Mouse (Mus musculus): ENCODE measurements at regions not wholly inside any gene's neighbourhood (a gene's known extent, or its start where the extent isn't known, plus 50 kb on each side); places are given as distances from the start of the nearest gene placed in this dataset.

DNA sequence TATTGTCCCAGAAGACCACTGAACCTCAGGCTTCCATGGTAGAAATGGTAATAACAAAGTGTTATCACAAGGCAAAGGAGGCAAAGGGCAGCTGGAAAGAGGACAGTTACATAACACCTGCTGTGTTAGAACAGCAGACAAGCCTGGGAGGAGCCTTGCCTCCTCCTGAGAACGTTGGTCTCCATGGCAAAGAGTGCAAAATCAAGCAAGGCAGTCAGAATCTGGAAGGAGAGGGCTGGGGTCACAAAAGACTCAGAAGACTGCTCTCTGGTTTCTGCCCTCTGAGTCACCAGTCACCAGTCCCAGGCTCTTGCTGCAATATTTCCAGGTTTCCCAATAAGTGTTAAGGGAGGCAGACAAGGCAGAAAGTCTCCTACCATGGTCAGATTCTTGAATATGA is 197.3 kb downstream of the Ibtk start:
- DNase-seq (ENCODE audit: low spot score): no peak
- Histone ChIP-seq H3K4me2 (ENCODE audit: low read depth, severe bottlenecking) (no peak overlapping the region), H3K9ac (ENCODE audit: low read length) (no peak overlapping the region), H3K36me3 (ENCODE audit: control insufficient read depth, insufficient read depth, low read length) (no peaks in the 10 kb centered on the region), H3K27ac (replicated peaks; ENCODE audit: low read depth, low read length) (no peak overlapping the region), H3K4me1 (ENCODE audit: control insufficient read depth, insufficient read depth, low read length) (no peaks in the 10 kb centered on the region), H3K27me3 (ENCODE audit: control insufficient read depth, insufficient read depth, low read length) (no peaks in the 10 kb centered on the region), H3K4me3 (ENCODE audit: low read depth, low read length) (no peak overlapping the region), H3K9me3 (ENCODE audit: control insufficient read depth, low read length) (no peaks in the 10 kb centered on the region; the same call in 1 of the 2 replicates)
- 48% methylated on average over 1 of the region's 1 CpGs for WGBS
- ATAC-seq (ENCODE audit: insufficient number of reproducible peaks, low FRiP score, low TSS enrichment, low read depth): no peak

DNA sequence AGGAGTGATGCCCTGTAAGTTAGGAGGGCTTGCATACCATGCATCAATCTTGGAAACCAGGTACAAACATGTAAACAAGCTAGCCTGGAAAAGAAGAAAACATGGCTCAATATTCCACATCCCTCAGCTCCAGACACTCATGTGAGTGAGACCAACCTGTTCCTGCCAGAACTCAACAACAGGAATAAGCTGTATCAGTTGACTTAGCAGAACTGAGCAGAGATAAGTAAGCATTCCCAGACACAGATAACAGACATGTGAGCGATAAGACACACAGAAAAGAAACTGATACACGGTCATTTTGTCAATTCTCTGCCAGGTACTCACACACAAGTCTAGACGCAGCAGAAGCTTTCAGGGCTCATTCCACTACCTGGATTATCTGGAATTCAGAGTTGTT is 198.7 kb downstream of the Ibtk start:
- 92% methylated on average over 3 of the region's 3 CpGs for WGBS
- no peak for DNase-seq (ENCODE audit: low spot score)
- ATAC-seq (ENCODE audit: insufficient number of reproducible peaks, low FRiP score, low TSS enrichment, low read depth): no peak
- Histone ChIP-seq H3K9ac (ENCODE audit: low read length) (no peak overlapping the region), H3K27me3 (ENCODE audit: control insufficient read depth, insufficient read depth, low read length) (no peaks in the 10 kb centered on the region), H3K9me3 (ENCODE audit: control insufficient read depth, low read length) (no peaks in the 10 kb centered on the region; the same call in 1 of the 2 replicates), H3K4me2 (ENCODE audit: low read depth, severe bottlenecking) (no peak overlapping the region), H3K4me3 (ENCODE audit: low read depth, low read length) (no peak overlapping the region), H3K4me1 (ENCODE audit: control insufficient read depth, insufficient read depth, low read length) (no peaks in the 10 kb centered on the region), H3K36me3 (ENCODE audit: control insufficient read depth, insufficient read depth, low read length) (no peaks in the 10 kb centered on the region), H3K27ac (replicated peaks; ENCODE audit: low read depth, low read length) (no peak overlapping the region)

DNA sequence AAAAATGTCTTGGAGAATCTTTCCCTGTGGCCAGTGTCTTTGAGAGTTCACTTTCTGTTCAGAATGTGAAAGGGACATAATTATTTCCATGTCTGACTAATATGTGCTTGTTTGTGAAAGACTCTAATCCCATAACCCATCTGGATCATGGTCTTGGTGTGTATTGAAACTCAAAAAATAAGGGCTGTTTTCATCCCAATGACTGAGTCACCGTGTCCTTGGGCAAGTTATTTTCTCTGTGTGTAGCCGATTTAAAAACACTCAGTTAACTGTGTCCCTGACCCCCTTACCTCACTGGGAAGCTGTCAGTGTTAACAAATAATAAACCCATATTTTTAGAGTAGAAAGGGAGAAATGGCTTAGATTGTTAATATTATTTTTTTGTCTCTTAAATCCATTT is 202.9 kb downstream of the Ibtk start:
- 90% methylated on average over 2 of the region's 2 CpGs for WGBS
- no peak for ATAC-seq (ENCODE audit: insufficient number of reproducible peaks, low FRiP score, low TSS enrichment, low read depth)
- Histone ChIP-seq H3K27me3 (ENCODE audit: control insufficient read depth, insufficient read depth, low read length) (no peaks in the 10 kb centered on the region), H3K4me2 (ENCODE audit: low read depth, severe bottlenecking) (no peak overlapping the region), H3K36me3 (ENCODE audit: control insufficient read depth, insufficient read depth, low read length) (no peaks in the 10 kb centered on the region), H3K9me3 (ENCODE audit: control insufficient read depth, low read length) (no peaks in the 10 kb centered on the region; the same call in 1 of the 2 replicates), H3K27ac (replicated peaks; ENCODE audit: low read depth, low read length) (no peak overlapping the region), H3K4me1 (ENCODE audit: control insufficient read depth, insufficient read depth, low read length) (no peaks in the 10 kb centered on the region), H3K9ac (ENCODE audit: low read length) (no peak overlapping the region), H3K4me3 (ENCODE audit: low read depth, low read length) (no peak overlapping the region)
- DNase-seq (ENCODE audit: low spot score): no peak

DNA sequence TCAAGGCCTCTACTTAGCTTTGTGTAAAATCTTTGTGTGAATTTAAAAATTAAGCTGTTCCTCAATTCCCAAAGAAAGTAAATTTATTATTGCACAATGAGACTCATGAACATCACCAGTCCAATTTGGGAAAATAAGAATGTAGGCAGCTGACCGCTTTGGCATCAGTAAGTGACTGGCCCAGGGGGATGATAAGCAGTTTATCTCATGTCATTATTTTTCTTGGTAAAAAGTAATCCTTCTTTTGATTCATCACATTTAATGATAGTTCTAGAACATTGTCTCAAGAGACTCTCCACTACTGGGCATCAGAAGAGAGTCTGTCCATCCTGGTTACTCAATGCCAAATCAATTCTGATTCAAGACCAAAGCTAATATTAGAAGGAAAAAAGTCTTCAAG is 203.6 kb downstream of the Ibtk start:
- H3K4me1 ChIP-seq (ENCODE audit: control insufficient read depth, insufficient read depth, low read length): no peaks in the 10 kb centered on the region
- no peak overlapping the region for H3K4me3 ChIP-seq (ENCODE audit: low read depth, low read length)
- no peaks in the 10 kb centered on the region for H3K27me3 ChIP-seq (ENCODE audit: control insufficient read depth, insufficient read depth, low read length)
- no peaks in the 10 kb centered on the region for H3K36me3 ChIP-seq (ENCODE audit: control insufficient read depth, insufficient read depth, low read length)
- H3K9ac ChIP-seq (ENCODE audit: low read length): no peak overlapping the region
- H3K9me3 ChIP-seq (ENCODE audit: control insufficient read depth, low read length): no peaks in the 10 kb centered on the region; the same call in 1 of the 2 replicates
- no peak overlapping the region for H3K4me2 ChIP-seq (ENCODE audit: low read depth, severe bottlenecking)
- DNase-seq (ENCODE audit: low spot score) (no peak), ATAC-seq (ENCODE audit: insufficient number of reproducible peaks, low FRiP score, low TSS enrichment, low read depth) (no peak)
- H3K27ac ChIP-seq (replicated peaks; ENCODE audit: low read depth, low read length): no peak overlapping the region
- WGBS: 94% methylated on average over 1 of the region's 1 CpGs

DNA sequence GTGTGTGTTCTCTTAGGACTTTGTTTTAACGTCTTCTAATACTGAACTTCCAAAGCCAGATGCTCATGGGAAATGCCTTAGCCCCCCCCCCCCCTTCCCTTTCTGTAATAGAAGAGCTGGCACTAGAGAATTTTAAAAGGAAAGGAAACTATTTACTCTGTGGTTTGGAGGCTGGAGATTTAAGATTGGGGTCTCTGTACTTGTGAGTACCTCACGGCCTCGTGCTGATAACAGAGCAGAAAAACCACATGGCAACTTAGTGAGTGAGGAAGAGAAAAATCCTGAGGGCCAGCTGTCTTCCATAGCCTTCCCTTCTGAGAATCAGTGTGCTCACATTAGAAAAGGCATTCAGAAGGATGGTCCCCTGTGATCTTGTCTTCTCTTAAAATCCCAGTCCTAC is 210.6 kb downstream of the Ibtk start:
- Histone ChIP-seq H3K9me3 (ENCODE audit: control insufficient read depth, low read length) (no peaks in the 10 kb centered on the region), H3K4me1 (ENCODE audit: control insufficient read depth, insufficient read depth, low read length) (no peaks in the 10 kb centered on the region), H3K27ac (replicated peaks; ENCODE audit: low read depth, low read length) (no peak overlapping the region), H3K4me3 (ENCODE audit: low read depth, low read length) (no peak overlapping the region), H3K36me3 (ENCODE audit: control insufficient read depth, insufficient read depth, low read length) (no peaks in the 10 kb centered on the region), H3K27me3 (ENCODE audit: control insufficient read depth, insufficient read depth, low read length) (no peaks in the 10 kb centered on the region), H3K4me2 (ENCODE audit: low read depth, severe bottlenecking) (no peak overlapping the region), H3K9ac (ENCODE audit: low read length) (no peak overlapping the region)
- ATAC-seq (ENCODE audit: insufficient number of reproducible peaks, low FRiP score, low TSS enrichment, low read depth) (no peak), DNase-seq (ENCODE audit: low spot score) (no peak)
- WGBS: 64% methylated on average over 3 of the region's 3 CpGs

DNA sequence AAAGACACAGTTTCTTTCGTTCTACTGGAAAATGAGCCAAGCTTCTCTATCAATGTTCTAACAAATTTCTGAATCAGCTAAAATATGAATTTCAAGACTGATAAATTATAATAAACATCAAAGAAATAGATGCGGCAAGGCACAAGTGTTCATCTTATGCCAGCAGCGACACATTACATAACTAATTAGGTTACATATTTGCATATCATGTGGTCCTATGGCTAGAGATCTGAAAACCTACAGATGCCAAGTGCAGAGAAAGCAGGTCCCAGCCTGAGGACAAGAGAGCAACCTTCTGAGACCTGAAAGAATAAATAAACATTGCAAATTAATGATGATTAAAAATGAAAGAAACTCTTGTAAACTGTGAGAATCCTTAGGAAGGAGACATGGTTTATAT is 201.3 kb upstream of the Tent5a start:
- WGBS: 94% methylated on average over 3 of the region's 3 CpGs

DNA sequence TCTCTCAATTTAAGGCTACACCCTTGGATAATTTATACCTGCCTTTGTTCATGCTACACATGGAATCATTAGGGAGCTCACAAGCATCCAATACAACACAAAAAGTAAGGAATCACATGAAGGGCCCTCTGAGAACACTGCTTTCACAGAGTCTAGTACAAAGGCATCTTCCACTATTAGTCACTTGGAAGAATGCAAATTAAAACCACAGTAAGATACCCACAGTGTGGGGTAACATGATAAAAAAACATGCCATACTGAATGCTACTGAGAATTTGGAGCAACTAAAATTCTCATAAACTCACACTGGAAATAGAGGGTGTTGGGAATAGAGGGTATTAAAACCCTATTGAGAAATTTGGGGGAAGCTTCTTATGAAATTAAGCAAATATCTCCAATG is 197.6 kb upstream of the Tent5a start:
- H3K4me2 ChIP-seq (ENCODE audit: low read depth, severe bottlenecking): no peak overlapping the region
- ATAC-seq (ENCODE audit: insufficient number of reproducible peaks, low FRiP score, low TSS enrichment, low read depth) (no peak), DNase-seq (ENCODE audit: low spot score) (no peak)
- H3K4me3 ChIP-seq (ENCODE audit: low read depth, low read length): no peak overlapping the region
- no peaks in the 10 kb centered on the region for H3K9me3 ChIP-seq (ENCODE audit: control insufficient read depth, low read length)
- H3K9ac ChIP-seq (ENCODE audit: low read length): no peak overlapping the region
- no peaks in the 10 kb centered on the region for H3K36me3 ChIP-seq (ENCODE audit: control insufficient read depth, insufficient read depth, low read length)
- no peaks in the 10 kb centered on the region for H3K4me1 ChIP-seq (ENCODE audit: control insufficient read depth, insufficient read depth, low read length)
- H3K27ac ChIP-seq (replicated peaks; ENCODE audit: low read depth, low read length): no peak overlapping the region
- no peaks in the 10 kb centered on the region for H3K27me3 ChIP-seq (ENCODE audit: control insufficient read depth, insufficient read depth, low read length)

More for the DNA sequence above, 201.3 kb upstream of the Tent5a start:
- Histone ChIP-seq H3K4me3 (ENCODE audit: low read depth, low read length) (no peak overlapping the region), H3K9me3 (ENCODE audit: control insufficient read depth, low read length) (no peaks in the 10 kb centered on the region), H3K9ac (ENCODE audit: low read length) (no peak overlapping the region), H3K4me2 (ENCODE audit: low read depth, severe bottlenecking) (no peak overlapping the region), H3K27ac (replicated peaks; ENCODE audit: low read depth, low read length) (no peak overlapping the region), H3K36me3 (ENCODE audit: control insufficient read depth, insufficient read depth, low read length) (no peaks in the 10 kb centered on the region), H3K4me1 (ENCODE audit: control insufficient read depth, insufficient read depth, low read length) (no peaks in the 10 kb centered on the region), H3K27me3 (ENCODE audit: control insufficient read depth, insufficient read depth, low read length) (no peaks in the 10 kb centered on the region)
- DNase-seq (ENCODE audit: low spot score) (no peak), ATAC-seq (ENCODE audit: insufficient number of reproducible peaks, low FRiP score, low TSS enrichment, low read depth) (no peak)

DNA sequence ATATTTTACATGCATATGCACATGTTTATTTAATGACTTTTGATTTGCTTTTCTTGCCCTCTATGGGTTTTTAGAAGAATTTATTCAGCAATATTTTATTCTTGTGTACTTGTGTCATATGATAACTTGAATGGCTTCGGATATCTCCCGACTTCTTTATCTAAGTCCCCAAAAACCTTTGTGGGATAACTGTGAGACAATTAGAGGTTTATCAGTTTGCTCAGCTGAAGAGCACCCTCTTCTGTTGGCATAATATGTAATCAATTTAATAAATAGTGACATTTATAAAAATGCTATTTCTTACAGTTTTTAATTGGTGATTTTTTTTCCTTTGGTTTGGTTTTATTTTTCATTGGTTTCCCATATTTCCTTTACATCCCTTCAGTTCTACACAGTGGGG is 194.2 kb upstream of the Tent5a start:
- 88% methylated on average over 2 of the region's 2 CpGs for WGBS

DNA sequence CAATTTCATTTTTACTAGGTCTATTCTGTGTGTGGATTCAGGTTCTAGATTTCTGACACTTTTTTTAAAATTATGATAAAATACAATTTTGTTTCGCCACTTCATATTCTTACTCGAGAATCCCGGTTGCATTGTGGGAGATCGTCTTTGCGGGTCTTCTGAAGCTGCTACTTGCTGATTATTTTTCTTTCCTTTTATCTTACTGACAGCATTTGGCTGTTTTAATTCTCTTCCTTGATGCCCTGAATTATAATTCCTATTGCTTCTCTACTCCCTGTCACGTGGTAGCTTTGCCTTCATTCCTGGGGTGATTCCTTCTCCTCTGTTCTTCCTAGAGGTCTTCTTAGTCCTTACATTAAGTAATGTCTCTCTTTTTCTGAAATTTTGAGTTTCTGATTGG is 193.8 kb upstream of the Tent5a start:
- no peak for DNase-seq (ENCODE audit: low spot score)
- no peaks in the 10 kb centered on the region for H3K4me1 ChIP-seq (ENCODE audit: control insufficient read depth, insufficient read depth, low read length)
- H3K27me3 ChIP-seq (ENCODE audit: control insufficient read depth, insufficient read depth, low read length): no peaks in the 10 kb centered on the region
- H3K36me3 ChIP-seq (ENCODE audit: control insufficient read depth, insufficient read depth, low read length): no peaks in the 10 kb centered on the region
- no peak overlapping the region for H3K27ac ChIP-seq (replicated peaks; ENCODE audit: low read depth, low read length)
- no peaks in the 10 kb centered on the region for H3K9me3 ChIP-seq (ENCODE audit: control insufficient read depth, low read length)
- H3K4me2 ChIP-seq (ENCODE audit: low read depth, severe bottlenecking): no peak overlapping the region
- H3K9ac ChIP-seq (ENCODE audit: low read length): no peak overlapping the region
- no peak overlapping the region for H3K4me3 ChIP-seq (ENCODE audit: low read depth, low read length)
- WGBS: 86% methylated on average over 6 of the region's 6 CpGs
- no peak for ATAC-seq (ENCODE audit: insufficient number of reproducible peaks, low FRiP score, low TSS enrichment, low read depth)

More for the DNA sequence above, 194.2 kb upstream of the Tent5a start:
- H3K27ac ChIP-seq (replicated peaks; ENCODE audit: low read depth, low read length): no peak overlapping the region
- H3K27me3 ChIP-seq (ENCODE audit: control insufficient read depth, insufficient read depth, low read length): no peaks in the 10 kb centered on the region
- DNase-seq (ENCODE audit: low spot score): no peak
- ATAC-seq (ENCODE audit: insufficient number of reproducible peaks, low FRiP score, low TSS enrichment, low read depth): no peak
- H3K4me2 ChIP-seq (ENCODE audit: low read depth, severe bottlenecking): no peak overlapping the region
- H3K36me3 ChIP-seq (ENCODE audit: control insufficient read depth, insufficient read depth, low read length): no peaks in the 10 kb centered on the region
- no peak overlapping the region for H3K4me3 ChIP-seq (ENCODE audit: low read depth, low read length)
- H3K9ac ChIP-seq (ENCODE audit: low read length): no peak overlapping the region
- no peaks in the 10 kb centered on the region for H3K9me3 ChIP-seq (ENCODE audit: control insufficient read depth, low read length)
- no peaks in the 10 kb centered on the region for H3K4me1 ChIP-seq (ENCODE audit: control insufficient read depth, insufficient read depth, low read length)

All from limb, embryonic 11.5 days (tissue).